Mouse (Mus musculus): ENCODE measurements around the gene Gm10190.
"Not testable (repeated sequence)": the region's sequence is repeated elsewhere in the genome, so short reads cannot be mapped to it uniquely, and the experiment has no call there.

The Gm10190 gene

DNA sequence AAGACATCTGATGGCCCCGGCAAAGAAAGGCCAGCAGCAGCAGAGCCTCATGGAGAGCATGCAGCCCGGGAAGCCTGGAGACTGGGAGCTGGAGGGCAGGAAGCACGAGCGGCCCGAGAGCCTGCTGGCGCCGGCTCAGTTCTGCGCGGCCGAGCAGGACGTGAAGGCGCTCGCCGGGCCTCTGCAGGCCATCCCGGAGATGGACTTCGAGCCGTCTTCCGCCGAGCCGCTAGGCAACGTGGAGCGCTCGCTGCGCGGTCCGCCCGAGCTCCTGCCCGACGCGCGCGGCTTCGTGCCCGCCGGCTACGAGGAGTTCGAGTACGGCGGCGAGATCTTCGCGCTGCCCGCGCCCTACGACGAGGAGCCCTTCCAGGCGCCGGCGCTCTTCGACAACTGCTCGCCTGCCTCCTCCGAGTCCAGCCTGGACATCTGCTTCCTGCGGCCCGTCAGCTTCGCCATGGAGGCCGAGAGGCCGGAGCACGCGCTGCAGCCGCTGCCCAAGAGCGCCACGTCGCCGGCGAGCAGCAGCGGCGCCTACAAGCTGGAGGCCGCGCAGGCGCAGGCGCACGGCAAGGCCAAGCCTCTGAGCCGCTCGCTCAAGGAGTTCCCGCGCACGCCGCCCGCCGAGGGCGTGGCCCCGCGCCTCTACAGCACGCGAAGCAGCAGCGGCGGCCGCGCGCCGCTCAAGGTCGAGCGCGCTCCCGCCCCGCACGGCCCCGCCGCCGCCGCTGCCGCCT lies at the start of gene Gm10190:
TSS of gene Gm10190 (minus strand) at position 553 of the 737 bp plus-strand sequence.
- DNase-seq = peak; percentile 93 to 94

DNA sequence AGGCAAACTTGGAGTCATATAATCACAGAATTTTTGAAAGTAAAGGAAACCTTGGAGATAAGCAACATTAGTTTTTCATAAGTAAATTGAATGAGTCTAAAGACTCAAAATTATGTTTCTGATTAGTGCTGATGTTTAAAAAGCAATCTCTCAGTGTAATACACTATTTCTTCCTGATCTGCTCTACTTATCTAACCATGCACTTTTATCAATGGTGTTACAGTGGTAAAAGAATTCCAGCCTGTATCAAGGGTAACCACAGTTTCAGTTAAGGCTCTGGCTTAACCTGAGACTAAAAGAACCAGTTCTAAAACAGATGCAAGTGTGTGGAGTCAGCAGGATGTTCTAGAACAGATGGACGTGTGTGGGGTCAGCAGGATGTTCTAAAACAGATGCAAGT lies 47.7 kb upstream of the Gm10190 start:
- no peak for DNase-seq

DNA sequence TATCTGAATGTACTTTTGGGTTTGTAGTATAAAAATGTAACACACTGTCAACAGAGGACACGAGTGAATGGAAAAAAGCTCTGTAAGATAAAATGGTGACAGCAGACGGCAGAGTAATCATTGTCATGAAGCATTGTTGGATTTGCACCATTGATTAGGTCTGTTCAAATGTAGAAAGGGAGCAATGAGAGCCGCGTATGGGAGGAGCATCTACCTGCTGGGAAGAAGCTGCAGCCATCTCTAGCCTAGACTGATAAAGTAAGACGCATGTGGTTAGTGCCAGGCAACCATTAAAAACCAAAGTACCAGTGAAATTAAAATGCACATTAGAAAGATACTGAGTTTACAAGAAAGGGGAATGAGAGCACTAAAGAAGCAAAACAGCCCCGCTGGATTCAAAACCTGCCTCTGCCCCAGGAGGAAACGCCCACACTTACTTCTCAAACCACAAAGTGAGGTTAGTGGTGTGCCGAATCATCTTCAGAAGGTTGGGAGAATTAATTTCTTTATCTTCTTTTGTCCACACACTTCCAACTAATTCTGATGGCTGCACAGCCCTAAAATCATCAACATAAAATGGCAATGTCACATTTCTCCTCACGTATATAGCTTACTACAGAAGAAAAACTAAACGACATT lies 45.4 kb upstream of the Gm10190 start:
- no peak for DNase-seq

DNA sequence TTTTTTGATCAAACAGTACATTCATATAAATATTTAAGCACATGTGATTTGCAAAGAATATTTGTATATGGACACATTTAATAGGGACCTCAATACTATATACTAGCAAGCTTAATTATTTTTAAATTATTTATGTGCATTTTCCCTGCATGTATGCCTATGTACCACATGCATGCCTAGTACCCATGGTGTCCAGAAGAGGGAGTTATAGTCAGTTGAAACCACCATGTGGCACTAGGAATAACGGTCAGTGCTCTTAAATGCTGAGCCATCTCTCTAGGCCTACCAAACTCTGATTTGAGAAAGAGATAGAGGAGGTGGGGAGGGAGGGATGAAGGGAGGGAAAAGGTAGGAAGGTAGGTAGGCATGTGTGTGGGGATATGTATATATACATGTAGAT lies 37.8 kb upstream of the Gm10190 start:
- peak in 1 of 2 experiments; percentile 8 for DNase-seq

DNA sequence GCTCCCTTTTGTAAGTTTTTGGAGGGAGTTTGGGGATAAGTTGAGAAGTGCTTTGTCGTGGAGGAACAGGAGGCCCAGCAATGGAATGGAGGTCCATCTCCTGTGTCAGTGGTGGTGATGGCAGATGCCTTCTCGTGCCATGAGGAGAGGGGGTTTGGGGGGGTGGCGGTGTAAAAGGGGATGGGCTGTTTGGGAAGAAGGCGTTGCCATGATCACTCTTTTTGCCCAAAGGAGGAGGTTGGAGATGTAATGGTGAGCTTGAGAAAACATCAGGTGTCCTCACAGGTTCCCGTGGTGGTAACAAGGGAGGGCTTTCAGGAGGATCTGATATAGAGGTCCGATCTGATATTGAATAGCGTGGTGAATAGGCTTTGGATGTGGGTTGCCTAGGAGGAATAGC lies 24.9 kb upstream of the Gm10190 start:
- no peak for DNase-seq

DNA sequence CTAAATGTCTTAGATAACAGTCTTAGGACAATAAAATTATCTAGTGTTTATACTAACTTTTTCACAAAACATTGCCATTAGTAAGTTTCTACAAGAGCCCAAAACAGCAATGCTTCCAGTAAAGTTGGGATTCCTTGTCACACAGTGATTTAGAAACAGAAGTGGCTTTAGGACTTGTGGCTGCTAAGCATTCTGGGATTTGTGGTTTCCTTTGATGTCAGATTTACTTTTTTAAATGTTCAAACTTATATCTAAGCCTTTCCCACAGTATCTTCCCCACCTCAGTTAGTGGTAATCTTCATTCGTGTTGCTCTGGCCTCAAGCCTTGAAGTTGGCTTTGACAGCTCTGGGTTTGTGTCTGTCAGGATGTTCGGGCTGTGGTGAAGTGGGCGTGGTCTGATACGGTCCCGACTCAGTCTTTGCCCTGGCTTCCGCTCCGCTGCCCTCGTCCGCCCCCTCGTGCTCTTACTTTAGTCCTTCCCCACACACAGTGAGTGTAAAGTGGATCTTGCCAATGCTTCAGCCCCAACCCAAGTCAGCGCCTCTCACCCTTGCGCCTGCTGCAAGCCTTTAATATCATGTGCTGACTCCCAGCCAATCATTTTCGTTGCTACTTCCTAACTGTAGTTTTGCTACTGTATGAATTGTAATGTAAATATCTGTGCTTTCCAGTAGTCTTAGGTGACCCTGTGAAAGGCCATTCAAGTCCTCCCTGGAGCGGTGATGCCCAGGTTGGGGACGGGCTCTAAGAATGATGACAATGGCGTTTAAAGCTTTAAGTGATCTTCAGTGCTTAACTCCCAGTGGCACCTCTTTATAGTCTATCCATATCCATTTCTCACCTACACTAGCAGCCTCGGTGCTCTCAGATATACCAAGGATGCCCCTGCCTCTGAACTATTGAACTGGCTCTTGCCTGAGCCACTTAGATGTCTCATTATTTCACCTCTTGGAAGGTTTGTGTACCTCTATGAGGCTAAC lies 18.4 kb upstream of the Gm10190 start:
- peak; percentile 69 to 79 for DNase-seq

DNA sequence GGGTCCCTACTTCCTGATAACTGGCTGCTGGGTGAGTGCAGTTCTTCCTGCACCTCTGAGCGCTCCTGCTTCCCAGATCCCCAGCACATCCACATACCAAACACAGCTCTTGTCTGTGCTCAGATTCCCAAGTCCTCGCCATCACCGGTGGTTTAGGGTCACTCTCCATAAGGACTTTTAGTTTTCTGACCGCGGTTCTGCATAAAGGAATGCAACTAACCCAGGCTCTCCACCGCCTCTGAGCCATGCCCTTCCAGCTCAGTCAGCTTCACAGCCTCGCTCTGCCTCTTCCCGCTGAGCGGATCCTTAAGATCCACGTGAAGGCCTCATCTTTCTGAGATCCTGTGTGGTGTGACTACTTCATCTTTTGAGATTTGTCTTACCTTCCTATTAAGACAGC lies 16.7 kb upstream of the Gm10190 start:
- DNase-seq = no peak

DNA sequence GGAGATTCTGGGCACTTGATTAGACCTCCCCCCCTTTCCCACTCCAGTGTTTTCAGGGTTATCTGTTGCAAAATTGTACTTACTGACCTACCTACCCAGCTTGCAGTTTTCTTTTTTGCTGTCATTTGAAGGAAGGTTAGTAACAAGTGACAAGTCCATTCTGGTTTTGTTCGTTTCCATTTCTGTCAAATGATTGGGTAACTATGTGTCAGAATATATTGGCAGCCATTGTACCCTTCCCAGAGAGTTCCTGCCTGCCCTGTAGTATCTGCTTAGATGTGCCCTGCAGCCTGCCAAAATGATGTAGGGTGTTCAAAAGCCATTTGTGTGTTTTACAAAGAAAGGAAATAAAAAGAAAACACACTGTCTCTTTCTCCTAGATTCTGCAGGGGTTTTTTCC lies 12.3 kb upstream of the Gm10190 start:
- DNase-seq = no peak

DNA sequence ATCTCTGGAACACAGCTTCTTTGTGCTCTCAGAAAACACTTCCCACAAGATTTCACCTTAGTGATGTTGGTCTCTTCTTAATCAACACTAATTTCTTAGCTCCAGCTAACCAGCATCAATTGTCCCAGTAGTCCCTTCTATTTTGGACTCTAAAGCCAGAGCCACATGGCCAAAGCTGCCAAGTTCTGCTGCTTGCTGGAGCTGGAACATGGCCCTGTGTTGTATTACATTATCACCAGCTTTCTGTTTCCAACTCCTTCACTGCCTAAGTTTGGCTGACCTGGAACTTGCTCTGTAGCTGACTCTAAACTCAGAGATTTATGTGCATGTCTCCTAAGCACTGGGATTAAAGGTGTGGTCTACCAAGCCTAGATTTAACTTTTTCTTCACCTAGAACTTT lies 5.0 kb upstream of the Gm10190 start:
- not testable (repeated sequence) for DNase-seq

DNA sequence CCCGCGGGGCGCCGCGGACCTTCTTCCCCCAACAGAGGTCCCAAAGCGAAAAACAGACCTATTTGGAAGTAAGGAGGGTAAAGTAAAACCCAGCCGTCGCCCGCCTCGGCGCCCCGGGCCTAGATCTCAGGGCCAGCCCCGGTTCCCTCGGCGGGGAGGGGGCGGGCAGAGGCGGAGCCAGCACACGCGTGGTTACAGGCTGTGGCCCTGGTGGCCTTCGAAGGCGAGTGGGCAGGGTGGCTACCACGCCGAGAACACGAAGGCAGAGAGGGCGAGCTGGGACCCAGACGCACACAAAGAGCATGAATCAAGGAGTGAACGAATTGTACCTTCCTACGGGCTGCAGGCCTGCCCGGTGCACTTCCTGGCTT lies 370 bp upstream of the Gm10190 start:
- no peak for DNase-seq

DNA sequence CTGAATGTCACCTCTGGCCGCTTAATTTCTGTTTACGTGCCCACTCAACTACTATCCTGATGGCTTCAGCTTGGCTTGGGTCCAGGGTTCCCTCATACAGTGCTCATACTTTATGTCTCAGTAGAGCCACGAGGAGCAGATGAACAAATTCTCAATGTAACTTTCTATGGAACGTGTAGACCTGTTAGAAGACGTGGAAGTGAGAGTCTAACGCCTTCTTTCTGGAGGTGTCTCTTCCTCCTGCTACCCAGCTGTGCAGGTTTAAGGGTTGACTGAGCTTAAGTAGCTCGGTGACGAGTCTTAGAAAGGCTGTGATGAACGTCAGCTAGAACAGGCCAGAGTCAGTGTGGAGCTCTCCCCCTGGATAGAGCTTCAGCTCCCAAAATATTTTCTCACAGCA lies 4.7 kb downstream of the Gm10190 start:
- DNase-seq = no peak

DNA sequence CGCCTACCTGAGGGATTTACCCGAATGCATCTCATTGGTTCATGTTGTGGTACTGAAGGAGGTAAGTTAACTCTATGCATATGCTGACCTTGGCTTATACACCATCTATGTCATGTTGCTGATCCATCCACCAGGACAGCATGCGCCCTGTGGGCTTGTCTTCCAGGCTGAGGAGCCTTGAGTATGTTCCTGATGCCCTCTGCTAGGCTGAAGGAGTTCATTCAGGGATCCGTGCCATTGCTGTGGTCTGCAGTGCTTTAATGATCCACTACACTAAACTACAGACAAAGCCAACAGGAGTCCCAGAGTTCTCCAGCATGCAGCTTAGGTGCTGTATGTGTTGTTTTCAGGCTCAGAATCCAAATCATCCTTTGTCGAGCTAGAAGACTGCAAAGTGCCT lies 6.1 kb downstream of the Gm10190 start:
- DNase-seq = peak; percentile 31 to 46

DNA sequence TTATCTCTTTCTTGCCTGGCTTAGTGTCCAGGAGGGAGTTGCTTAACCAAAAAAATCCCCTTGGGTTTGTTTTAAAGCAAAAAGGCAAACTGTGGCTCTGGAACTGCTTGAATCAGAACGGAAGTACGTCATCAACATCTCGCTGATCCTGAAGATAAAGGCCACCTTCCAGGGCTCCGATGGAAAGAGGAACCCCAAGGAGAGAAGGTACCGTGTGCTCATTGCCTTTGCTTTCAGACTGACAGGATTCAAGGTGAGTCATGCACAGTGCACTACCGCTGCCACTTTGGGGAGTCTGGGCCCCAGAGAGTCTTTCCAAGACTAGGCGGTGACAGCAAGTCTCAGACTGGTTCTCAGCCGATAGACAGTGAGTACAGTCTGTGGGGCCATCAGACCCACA lies 13.1 kb downstream of the Gm10190 start:
- DNase-seq = no peak

DNA sequence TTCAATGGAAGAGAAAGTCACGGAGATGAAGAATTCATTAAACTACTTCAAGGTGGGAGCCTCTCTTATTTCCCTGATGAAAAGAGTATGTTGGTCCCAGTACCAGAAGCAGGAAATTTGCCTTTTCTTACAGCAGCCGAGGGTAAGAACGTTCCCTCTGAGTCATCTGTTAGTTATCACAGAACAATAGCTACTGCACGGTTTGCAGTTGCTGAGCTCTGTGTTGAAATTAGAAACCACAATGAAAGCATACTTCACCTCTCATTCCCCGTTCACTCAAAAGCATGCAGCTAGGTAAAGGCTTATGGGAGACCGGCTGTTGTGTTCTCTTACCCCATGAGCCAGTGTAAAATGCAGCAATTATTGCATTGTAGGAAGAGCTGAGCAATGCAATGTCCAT lies 26.1 kb downstream of the Gm10190 start:
- DNase-seq = no peak

DNA sequence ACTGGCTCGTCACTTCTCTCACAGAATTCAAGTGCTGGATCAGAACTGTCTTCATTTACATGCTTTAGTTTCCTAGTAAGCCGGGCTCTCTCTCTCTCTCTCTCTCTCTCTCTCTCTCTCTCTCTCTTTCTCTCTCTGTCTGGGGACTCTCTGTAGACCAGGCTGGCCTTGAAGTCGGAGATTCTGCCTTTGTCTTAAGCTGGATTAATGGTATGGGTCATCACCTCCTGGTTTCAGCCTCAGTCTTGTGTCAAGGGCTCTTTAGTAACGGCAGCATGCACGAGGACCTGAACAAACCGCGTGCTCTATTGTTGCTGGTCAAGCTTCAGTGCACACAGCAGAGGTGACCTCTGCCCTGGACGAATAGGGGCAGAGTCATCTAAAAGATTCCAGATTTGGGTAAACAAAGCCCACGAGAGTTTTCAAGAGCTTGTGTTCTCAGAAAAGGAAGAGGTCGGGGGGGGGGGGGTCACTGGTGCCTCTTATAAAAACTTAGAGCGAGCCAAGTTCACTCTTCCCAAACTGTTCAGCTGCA lies 26.7 kb downstream of the Gm10190 start:
- peak; percentile 10 to 44 for DNase-seq

DNA sequence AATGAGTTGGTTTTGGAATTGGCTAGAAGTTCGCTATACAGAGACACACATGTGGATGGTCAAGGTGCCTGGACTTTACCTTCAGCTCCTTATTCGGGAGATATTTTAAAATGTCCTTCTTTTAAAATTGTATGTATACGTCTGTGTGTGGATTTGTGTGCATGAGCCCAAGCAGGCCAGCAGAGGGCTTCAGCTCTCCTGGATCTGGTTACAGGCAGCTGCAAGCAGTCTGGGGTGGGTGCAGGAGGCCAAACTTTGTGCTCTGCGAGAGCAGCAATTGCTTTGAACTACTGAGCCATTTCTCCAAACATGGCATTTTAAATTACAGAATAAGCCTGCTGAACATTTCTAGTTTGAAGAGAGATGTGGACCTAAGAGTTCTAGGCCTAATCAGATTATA lies 28.1 kb downstream of the Gm10190 start:
- peak; percentile 2 to 19 for DNase-seq

DNA sequence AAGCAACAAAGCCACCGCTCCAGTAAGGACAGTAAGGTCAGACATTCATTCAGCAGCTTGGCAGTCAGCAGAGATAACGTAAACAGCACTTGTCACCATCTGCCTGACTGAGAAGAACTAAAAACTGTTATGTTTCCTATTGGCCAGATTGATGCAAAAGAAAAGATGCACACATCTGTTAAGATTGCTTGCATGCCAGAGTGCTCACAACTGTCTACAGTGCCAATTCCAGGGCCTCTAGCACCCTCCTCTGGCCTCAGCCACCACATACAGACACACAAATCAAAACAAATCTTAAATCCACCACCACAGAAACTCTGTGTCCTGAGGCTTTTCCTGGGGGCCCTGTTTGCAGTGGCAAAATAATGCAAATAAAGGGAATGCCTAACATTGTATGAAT lies 41.0 kb downstream of the Gm10190 start:
- peak in 1 of 2 experiments; percentile 9 for DNase-seq

DNA sequence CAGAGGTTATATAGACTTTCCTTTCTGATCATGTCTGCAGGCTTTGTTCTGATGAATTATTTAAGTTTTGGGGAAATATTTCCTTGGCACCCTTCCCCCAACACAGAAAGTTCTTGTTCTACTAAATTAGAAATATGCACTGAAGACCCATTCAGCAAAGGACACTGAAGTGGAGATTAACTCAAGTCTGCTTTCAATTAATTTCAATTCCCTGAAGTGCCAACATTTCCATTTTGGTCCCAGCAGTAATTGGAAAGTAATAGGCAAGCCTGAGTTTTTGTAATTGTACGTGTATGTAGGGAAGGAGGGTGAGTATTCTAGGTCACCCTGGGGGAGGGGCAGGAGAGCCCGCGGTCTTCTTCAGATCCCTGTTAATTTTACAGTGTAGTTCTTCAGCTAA lies 46.9 kb downstream of the Gm10190 start:
- no peak for DNase-seq

DNA sequence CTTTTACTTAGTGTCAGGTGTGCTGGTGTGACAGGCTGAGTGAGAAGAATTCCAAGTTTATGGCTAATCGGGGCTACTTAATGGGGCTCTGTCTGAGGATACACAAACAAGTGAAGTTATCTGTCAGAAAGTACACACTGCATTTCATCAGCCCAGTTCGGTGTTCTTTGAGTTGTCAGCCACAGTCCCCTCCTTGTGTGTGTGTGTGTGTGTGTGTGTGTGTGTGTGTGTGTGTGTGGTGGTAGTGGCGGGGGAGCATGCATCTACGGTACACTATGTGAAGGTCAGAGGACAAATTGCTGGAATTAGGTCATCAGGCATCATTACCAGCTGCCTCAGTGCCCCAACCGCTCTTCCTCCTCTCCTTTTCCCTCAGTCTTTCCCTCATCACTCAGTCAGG lies 47.9 kb downstream of the Gm10190 start:
- DNase-seq = no peak

DNA sequence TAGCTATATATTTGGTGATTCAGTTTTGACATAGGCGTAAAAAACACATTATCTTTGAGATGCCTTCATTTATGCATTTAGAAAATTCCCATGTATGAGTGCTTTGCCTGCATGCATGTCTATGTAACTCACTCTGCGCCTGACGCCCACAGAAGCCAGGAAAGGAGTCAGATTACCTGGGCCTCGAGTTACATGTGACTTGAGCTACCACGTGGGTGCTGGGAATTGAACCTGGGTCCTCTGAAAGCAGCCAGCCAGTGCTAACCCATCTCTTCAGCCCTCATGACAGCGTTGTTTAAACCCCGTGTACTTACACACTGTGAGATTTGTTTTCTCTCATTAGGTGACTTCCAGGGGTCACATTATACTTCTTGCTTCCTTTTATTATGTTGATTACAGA lies 48.8 kb downstream of the Gm10190 start:
- no peak for DNase-seq

DNA sequence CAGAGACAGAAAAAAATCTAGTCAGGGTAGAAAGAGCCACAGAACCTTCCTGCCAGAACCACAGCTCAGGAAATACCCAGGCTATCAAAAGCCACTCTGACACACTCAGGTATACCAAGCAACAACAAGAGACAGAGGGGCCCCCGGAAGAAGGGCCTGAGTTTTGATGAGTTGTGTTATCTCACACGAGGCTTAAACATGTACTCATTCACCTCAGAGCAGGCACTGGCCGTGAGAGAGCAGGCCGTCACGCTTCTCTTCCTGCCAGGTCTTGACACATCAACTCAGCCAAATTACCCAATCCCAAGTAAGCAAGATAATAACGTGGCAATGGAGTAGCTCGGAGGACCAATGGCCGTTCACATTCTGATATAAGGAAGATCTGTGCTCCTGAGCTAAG lies 49.7 kb downstream of the Gm10190 start:
- no peak for DNase-seq

Data from kidney, postnatal 36 days (tissue).